Mouse (Mus musculus) left cerebral cortex, adult 2 months (tissue): ENCODE measurements at regions not wholly inside any gene's neighbourhood (a gene's known extent, or its start where the extent isn't known, plus 50 kb on each side); places are given as distances from the start of the nearest gene placed in this dataset.

Source experiments
- DNase-seq, 2 experiments: peaks; one replicate each; pipeline ENCODE4 v3.0.0; 2021 to 2022; ENCODE audit warnings: low spot score in 2 of 2, mixed read lengths in 1 of 2; ENCODE audit errors: extremely low spot score in 1 of 2
- H3K27ac ChIP-seq: fragments of 200-600 bp; 2 replicates; pipeline ENCODE4 v1.8.1; 2022
- H3K4me3 ChIP-seq: fragments of 200-600 bp; 2 replicates; pipeline ENCODE4 v1.8.1; 2022
- CTCF ChIP-seq: fragments of 200-600 bp; IDR thresholded peaks from 2 replicates; pipeline ENCODE4 v1.8.1; 2022; ENCODE audit warnings: antibody characterized with exemption, mild to moderate bottlenecking, moderate library complexity
- intact Hi-C: fragments of 180-260 bp; cut with DNase I; formaldehyde crosslinking; loops from one replicate; pipeline ENCODE4 v1.15.1; 2025

DNA sequence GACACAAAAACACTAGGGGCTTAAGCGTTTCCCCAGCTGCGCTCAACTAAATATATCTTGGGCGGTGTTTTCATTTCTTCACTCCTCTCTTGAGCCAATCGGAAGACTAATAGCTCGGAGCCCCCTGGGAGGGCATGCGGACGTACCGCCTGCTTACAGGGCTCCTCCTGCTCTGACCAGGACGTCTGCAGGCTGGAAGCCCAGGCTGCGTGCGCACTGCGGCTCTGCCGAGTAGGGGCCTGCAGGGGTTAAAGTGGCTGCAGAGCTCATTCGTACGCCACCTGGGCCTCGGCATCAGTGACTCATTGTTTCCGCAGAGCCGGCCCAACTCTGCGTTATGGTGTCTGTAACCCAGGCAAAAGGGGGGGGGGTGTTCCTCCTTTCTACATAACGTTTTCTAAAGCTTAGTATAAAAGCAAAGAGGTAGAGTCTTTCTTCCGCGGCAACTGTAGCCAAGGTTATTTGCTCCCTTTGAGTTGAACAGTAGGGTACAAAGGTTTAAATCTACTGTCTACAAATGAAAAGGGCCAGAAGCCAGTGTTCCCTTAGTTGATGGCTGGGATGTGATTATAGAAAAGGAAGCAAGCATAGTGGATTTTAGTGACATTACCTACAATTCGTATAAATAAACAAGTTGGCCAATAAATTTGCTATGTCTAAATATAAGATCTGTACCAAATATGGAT, 53.7 kb upstream of the Chd2 start:
- intact Hi-C loops = no loop called here
- no peak for TF ChIP-seq CTCF
- peak; percentile 75 to 81 for DNase-seq
- H3K4me3 ChIP-seq = peak overlapping the region; percentile 48
- H3K27ac ChIP-seq = peak overlapping the region; percentile 93

- intact Hi-C loops = no loop called here
- peak overlapping the region; percentile 48 for H3K4me3 ChIP-seq
- peak overlapping the region; percentile 93 for H3K27ac ChIP-seq
- TF ChIP-seq CTCF = no peak
- no peak for DNase-seq
Observed at GRCm38 (mm10) chr7:73594492-73595139, 53.0 kb upstream of the Chd2 start.

DNA sequence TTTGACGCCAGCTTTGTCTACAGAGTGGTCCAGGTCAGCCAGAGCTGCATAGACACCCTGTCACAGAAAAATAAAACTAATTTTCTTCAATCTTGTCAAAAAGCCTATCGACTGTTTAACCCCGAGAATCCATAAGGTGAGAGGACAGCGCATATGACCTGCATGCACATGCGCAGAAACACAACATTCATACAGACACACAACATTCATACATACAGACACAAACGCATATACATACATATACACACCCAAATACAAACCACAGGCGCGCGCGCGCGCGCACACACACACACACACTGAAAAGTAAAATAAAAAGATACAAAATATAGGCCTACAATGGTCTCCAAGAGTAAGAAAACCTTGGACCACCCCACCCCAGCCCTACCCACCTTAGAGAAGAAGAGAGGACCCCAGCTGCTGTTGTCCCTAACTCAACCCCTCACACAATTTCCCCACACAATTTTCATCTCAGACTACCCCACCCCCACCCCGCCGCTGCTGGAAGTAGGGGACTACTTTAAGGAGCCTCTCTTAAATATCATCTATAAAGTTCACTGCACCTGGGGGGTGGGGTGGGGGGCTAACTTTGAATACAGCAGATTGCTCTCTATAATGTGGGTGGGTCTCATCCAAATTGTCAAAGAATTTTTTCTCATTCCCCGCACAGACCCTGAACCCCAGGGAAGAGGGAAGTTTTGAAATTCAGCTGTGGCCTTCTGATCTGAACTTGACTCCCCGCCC, 52.2 kb upstream of the Chd2 start:
- no peak overlapping the region for H3K27ac ChIP-seq
- intact Hi-C loops = no loop called here
- DNase-seq = no peak
- no peak overlapping the region for H3K4me3 ChIP-seq
- TF ChIP-seq CTCF = no peak

DNA sequence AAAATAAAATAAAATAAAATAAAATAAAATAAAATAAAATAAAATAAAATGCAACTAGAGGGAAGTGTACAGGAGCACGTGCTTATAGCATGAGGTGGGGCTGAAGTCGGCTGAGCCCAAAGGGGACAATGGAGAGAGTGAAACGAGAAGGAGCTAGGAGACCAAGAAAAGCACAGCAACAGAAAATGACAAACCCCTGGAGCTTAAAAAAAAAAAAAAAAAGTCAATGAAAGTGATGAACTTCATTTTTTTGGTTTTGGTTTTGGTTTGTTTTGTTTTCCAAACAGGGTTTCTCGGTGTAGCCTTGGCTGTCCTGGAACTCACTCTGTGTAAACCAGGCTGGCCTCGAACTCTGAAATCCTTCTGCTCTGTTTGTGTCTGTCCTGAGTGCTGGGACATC, 51.2 kb upstream of the Chd2 start:
- intact Hi-C loops = no loop called here
- H3K4me3 ChIP-seq = no peak overlapping the region
- no peak for TF ChIP-seq CTCF
- no peak overlapping the region for H3K27ac ChIP-seq
- no peak for DNase-seq
